Mouse (Mus musculus): ENCODE data around the gene Efna3.

Efna3 gene

GRCm38 (mm10) chr3:89315930-89316831 is 6.6 kb downstream of the Efna3 start:
- peak in 1 of 2 experiments; percentile 41 for DNase-seq

- peak; percentile 83 to 93 for DNase-seq
Observed at GRCm38 (mm10) chr3:89315195-89315929, 7.4 kb downstream of the Efna3 start.

GRCm38 (mm10) chr3:89314791-89315190 is 8.0 kb downstream of the Efna3 start:
- DNase-seq, result no peak

- DNase-seq, result no peak
Observed at GRCm38 (mm10) chr3:89314340-89314739, 8.4 kb downstream of the Efna3 start.

- peak; percentile 84 for DNase-seq
Observed at GRCm38 (mm10) chr3:89308089-89308488, 14.7 kb downstream of the Efna3 start.

DNA sequence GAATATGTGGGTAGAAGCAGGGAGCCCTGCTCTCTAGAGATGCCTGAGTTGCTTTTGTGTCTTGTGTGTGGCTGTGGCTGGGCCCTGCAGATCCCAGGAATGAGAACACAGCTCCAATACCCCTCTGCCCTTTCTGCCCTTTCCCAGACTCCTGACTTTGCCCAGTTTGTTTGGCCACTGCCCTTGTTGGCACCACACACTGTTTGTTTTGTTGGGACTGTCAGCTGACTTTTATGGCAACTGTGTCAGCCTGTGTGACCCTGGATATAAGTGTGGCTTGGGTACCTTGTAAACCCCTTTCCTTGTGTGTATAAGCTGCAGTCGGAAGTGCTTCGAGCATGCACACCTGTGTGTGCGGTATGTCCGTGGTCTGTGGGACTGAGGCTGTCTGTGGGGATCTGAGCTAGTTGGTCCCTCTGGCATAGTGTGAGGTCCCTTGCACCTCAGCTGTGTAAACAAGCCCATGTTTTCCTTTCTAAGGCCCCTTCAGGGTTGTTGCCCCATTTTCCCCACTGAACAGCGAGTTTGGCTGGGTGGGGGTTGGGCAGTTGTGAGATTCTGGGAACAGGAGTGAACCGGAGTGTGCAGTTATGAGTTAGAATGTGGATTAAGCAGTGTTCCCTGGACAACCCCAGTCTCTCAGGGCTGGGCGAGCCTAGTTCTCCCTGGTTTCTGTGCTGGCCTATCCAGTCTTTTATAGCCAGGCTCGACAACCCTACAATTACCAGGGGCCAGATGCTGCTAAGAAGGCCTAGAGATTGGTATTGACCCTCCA is 17.0 kb downstream of the Efna3 start:
- no peak for DNase-seq

DNA sequence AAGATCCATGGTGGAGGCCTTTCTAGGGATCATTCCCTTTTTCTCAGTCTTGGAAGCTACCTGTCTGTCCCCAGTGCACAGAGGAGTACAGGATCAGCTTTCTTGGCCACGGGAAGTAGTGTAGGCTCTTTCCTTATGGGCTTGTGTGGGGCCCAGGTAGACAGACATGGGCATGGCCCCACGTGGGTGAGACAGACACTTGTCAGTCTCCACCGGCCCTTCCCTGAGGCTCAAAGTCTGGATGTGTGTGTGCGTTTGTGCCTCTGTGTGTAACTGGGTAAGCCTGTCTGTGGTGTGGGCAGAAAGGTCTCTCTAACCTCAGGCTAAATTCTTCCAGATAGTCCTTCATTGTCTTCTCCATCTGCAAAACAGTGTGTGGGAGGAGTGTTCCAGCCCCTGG is 17.7 kb downstream of the Efna3 start:
- DNase-seq, result no peak

DNA sequence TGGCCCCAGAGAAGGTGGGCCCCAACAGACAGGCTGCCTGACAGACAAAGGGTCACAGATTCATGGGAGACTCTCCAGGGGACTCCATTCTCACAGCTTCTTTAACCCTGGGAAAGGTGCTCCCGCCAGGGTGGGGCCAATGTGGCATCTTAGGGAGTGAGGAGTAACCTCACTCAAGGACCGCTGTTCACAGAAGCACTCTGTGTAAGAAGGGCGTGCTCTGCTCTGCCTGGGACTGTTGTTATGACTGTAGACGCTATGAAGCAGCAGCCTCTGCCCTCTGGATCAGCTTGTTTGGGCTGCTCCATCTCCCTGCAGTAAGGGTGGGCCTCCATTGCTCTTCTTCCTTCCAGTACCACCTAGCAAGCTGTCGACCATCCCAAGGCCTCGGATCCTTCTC is 18.3 kb downstream of the Efna3 start:
- DNase-seq, result no peak

DNA sequence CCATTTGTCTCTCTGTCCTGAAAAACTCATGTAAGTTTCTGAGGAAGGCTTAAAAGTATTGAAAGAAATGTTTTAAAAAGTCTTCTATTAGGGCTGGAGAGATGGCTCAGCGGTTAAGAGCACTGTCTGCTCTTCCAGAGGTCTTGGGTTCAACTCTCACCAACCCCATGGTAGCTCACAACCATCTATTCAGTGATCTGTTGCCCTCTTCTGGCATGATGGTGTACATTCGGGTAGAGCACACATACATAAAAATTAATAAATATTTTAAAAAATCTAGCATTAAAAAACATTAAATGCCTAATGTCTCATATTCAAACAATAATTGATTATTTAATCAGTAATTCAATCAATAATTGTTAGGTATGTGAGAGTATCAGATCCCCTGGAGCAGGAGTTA is 22.3 kb downstream of the Efna3 start:
- DNase-seq, result no peak

DNA sequence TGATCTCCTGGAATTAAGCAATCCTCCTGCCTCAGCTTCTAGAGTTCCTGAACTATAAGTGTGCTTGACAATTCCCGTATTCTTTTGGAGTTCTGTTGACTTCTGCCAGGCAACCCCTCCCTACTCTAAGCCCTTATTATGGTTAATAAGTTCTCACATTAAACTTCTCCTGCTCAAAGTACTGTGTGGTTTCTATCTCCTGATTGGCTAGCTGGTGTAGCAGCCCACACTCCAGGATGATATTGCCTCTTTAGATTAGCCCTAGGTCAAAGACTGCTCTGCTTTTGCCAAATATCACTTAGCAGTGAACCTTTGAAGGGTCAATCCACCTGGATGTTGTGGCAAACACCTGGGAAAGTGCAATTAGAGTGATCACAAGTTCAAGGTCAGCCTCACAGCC is 22.7 kb downstream of the Efna3 start:
- no peak for DNase-seq

GRCm38 (mm10) chr3:89299499-89299898 is 23.3 kb downstream of the Efna3 start:
- DNase-seq, result no peak

- DNase-seq, result no peak
Observed at GRCm38 (mm10) chr3:89298908-89299307, 23.9 kb downstream of the Efna3 start.

GRCm38 (mm10) chr3:89296761-89297396 is 25.9 kb downstream of the Efna3 start:
- DNase-seq, result no peak

DNA sequence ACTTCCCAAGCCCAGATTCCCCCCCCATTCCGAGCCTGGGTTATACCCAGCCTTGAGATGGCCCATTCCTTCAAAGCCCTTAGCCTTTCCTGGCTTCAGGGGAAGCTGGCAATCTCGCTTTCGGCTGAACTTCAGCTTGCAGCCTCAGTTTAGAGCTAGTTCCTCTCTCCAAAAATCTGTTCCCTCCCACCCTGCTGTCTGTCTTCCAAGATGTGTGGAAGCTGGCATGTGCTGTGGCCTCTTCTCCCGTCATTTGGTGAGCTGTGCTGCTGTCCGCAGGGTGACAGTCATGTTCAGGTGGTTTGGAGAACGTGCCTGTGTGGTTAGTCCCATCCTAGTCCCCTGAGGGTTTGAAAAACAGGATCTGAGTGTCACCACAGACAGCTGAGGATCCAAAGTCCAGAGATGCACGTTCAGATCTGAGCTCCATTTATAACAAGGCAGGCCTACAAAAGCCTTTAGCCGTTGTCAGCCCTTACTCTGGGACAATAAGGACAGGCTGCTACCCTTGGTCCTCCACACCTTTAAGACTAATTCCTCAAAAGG is 27.0 kb downstream of the Efna3 start:
- no peak for DNase-seq

DNA sequence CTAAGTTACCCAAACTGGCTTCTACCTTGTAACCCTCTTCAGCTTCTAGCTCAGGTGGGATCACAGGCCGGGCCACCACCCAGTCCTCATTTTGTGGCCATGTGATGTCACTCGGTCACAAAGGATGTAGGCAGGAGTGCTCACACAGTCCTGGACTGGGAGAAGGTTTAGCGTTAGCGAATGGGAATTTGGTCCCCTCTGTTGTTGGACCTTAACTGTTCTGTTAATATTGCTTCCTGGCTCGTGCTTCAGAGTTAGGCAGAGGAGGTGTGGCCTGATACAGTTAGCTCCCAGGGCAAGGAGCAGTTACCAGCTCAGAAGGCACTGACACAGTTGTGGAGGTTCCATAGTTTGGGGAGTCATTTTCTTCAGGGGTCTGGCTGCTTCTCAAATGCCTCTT is 28.6 kb downstream of the Efna3 start:
- DNase-seq, result no peak

DNA sequence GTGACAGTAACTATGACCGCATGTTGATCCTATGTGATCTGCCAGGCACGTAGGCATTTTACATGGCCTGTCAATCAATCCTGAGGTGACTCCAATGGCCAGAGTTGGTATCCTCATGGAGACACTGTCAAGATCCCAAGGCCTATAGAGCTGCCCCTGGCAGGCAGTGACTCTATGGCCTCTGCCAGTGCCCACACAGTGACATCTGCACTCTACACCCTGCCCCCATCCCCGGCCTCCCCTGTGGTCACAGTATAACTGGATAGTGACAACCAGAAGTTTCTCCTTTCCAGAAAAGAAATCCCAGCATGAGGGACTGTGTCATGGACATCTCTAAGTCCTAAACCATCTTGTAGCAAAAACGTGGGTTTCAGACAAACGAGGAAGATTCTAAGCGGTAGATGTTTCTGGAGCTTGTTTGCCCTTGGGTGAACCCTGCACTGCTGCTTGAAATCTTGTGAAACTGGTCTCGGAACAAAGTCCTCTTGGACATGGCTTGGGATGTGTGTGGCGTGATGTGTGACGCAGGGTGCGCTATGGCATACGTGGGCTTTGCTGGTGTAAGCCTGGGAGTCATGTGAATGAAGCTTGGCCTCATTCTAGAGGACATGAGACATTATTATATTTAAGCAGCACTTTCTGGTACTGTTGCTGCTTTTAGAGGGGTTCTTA is 29.4 kb downstream of the Efna3 start:
- no peak for DNase-seq

DNA sequence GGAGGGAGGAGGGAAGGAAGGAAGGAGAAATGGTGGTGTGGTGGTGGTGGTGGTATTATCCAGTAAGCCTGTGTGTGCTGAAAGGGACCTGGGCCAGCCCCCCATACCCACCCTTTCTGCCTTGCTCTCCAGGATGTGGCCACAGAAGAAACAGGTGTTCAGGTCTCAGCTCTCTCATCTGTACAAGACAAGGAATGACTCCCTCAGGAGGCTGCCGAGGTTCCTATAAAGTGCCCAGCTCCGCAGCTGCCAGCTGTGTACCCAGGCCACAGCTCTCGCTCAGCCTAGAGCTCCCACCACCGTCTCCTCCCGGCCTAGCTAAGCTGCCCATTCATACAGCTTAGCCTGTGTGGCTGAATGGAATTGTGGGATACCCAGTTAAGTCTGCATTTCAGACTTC is 30.5 kb downstream of the Efna3 start:
- DNase-seq, result no peak

GRCm38 (mm10) chr3:89291874-89292273 is 30.9 kb downstream of the Efna3 start:
- no peak for DNase-seq

DNA sequence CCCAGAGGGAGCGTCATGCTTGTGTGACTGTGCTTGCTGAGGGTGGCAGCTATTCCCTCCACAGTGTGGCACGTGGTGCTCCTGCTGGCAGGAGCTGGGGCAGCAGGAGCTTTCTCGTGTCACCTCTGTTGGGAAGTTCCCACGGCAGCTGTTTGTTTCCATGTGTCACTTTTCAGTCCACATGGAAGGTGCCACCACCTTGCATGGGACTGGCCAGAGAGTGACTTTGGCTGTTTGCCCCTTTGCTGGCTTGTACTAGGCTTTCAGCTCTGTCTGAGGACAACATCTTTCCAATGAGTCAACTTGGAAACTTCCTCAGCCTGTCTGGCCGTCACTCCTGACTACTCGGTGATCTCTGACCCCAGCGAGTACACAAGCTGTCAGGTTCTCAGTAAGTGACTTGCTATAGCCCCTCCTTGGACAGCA is 34.2 kb downstream of the Efna3 start:
- DNase-seq, result no peak

DNA sequence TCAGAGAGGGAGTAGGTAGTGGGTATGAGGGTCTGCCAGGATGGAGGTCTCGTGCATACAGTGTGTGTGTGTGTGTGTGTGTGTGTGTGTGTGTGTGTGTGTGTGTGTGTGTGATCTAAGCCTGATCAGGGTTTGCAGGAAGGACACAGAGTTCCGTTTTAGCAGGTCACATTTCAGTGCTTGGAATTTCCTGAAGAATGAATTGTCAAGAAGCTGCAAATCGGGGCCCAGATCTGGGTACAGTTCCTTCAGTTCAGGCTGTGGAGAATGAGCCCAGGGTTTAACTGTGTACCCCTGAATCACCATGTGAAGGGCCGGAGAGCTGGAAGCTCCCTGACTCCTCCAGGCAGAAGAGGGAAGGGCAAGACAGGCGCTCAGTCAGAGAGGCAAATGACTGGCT is 35.5 kb downstream of the Efna3 start:
- no peak for DNase-seq

DNA sequence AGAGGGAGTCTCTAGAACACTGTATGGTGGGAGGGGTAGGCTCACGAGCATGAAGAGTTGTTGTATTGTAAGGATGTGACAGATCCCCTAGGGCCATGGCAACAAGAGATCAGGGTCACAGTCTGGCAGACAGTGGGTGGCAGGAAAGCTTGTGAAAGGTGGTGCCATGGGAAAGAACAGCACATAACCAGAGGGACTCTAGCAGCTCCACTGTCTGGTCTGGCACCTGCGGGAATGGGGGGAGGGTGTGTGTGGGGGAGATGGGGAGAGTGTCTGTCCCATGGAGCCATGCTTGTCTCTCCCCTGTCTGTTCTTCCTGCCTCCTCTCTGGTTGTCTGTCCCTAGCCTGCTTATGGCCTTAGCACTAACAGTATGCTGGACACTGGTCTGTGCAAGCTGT is 37.2 kb downstream of the Efna3 start:
- no peak for DNase-seq

DNA sequence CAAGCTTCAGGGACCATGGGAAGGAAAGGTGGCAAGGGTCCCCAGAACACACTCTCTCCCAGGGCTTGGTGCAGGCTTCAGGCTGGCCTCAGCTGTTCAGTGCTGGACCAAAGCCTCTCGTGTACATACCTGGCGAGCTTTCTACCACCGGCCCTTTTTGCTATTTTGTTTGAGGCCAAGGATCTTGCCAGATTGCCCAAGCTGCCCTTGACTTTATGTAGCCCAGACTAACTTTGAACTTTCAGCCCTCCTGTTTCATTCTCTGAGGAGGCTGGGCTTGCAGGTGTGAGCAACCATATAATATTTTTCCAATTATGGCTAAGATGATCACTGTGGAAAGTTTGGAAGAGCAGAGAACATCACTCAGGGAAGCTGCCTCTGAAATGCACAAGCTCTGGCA is 38.5 kb downstream of the Efna3 start:
- no peak for DNase-seq

Measured in cerebellum, postnatal 14 days (tissue).